Mouse (Mus musculus) midbrain, postnatal 0 days (tissue): ENCODE measurements at regions not wholly inside any gene's neighbourhood (a gene's known extent, or its start where the extent isn't known, plus 50 kb on each side); places are given as distances from the start of the nearest gene placed in this dataset.
A peak's percentile ranks its signal among the peaks of the same experiment; 100 is the strongest.

ENCODE experiments used
- ATAC-seq: fragments of 200-750 bp; cut with Nextera tagmentation; 2 replicates; pipeline ENCODE4 v1.8.0; 2017; ENCODE audit warnings: moderate number of reproducible peaks, mild to moderate bottlenecking, moderate TSS enrichment, moderate library complexity; ENCODE audit not compliant: low FRiP score
- DNase-seq: peaks from one replicate; pipeline ENCODE4 v3.0.0-alpha.2; 2015; ENCODE audit warnings: low spot score
- H3K27ac ChIP-seq: fragments of 300-500 bp; sonication (generic); 2 replicates; pipeline ENCODE4 v1.5.1; 2014; ENCODE audit warnings: low read depth, mild to moderate bottlenecking, low read length, mixed read lengths
- H3K27me3 ChIP-seq: fragments of 300-500 bp; sonication (generic); 2 replicates; pipeline ENCODE4 v1.6.1; 2014; ENCODE audit warnings: low read length, control low read depth, mixed read lengths; ENCODE audit not compliant: insufficient read depth
- H3K36me3 ChIP-seq: fragments of 300-500 bp; sonication (generic); 2 replicates; pipeline ENCODE4 v1.6.1; 2014; ENCODE audit warnings: low read length, control low read depth, mixed read lengths; ENCODE audit not compliant: insufficient read depth
- H3K4me1 ChIP-seq: fragments of 300-500 bp; sonication (generic); 2 replicates; pipeline ENCODE4 v1.6.1; 2014; ENCODE audit warnings: mild to moderate bottlenecking, control low read depth, antibody characterized with exemption, low read length, mixed read lengths; ENCODE audit not compliant: insufficient read depth
- H3K4me2 ChIP-seq: fragments of 300-500 bp; sonication (generic); 2 replicates; pipeline ENCODE4 v1.6.1; 2014; ENCODE audit warnings: low read depth, mild to moderate bottlenecking, low read length, mixed read lengths; ENCODE audit not compliant: poor library complexity, severe bottlenecking
- H3K4me3 ChIP-seq: fragments of 300-500 bp; sonication (generic); 2 replicates; pipeline ENCODE4 v1.5.1; 2014; ENCODE audit warnings: low read depth, mild to moderate bottlenecking, low read length, moderate library complexity
- H3K9ac ChIP-seq: fragments of 300-500 bp; sonication (generic); replicated peaks from 2 replicates; pipeline ENCODE4 v1.6.1; 2014; ENCODE audit warnings: mild to moderate bottlenecking, low read length, moderate library complexity, mixed read lengths; ENCODE audit not compliant: poor library complexity, severe bottlenecking
- H3K9me3 ChIP-seq: fragments of 300-500 bp; sonication (generic); 2 replicates; pipeline ENCODE4 v1.6.1; 2016; ENCODE audit warnings: low read length, control low read depth
- CTCF ChIP-seq: IDR thresholded peaks from 2 replicates; pipeline ENCODE4 v1.5.1; 2016; ENCODE audit warnings: antibody characterized with exemption, mild to moderate bottlenecking
- WGBS: fragments of 180-500 bp; shearing (Covaris S2); extraction: QIAGEN DNeasy Blood & Tissue Kit; methylation state at CpG from one replicate; pipeline ENCODE4 v1.1.7; 2014; 5-methylcytosine and 5-hydroxymethylcytosine counted together

DNA sequence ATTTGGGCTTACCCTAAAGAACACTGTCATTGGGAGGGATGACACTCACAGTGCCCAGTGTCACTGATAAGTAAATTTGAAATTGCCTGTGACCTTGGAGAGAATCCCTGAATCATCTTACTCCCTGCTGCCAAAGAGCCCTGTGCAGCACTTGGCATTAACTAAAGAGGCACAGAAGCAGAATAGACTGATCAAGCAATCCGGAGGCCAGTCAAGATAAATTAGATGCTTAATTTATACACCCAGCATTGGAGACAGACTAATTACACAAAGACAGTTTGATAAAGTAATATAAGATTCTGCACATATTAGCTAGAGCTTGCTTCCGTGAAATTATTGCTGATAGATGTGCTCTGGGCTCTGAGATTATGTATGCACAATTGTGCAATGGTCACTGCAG lies 847.6 kb downstream of the Cdh11 start:
- Histone ChIP-seq H3K9me3 (no peaks in the 10 kb centered on the region), H3K27me3 (no peaks in the 10 kb centered on the region), H3K9ac (no peak overlapping the region), H3K27ac (no peak overlapping the region), H3K4me3 (no peak overlapping the region), H3K4me2 (no peak overlapping the region), H3K4me1 (no peaks in the 10 kb centered on the region), H3K36me3 (no peaks in the 10 kb centered on the region)
- 51% methylated on average over 2 of the region's 2 CpGs for WGBS
- no peak for TF ChIP-seq CTCF
- DNase-seq (peak; percentile 41), ATAC-seq (no peak)

DNA sequence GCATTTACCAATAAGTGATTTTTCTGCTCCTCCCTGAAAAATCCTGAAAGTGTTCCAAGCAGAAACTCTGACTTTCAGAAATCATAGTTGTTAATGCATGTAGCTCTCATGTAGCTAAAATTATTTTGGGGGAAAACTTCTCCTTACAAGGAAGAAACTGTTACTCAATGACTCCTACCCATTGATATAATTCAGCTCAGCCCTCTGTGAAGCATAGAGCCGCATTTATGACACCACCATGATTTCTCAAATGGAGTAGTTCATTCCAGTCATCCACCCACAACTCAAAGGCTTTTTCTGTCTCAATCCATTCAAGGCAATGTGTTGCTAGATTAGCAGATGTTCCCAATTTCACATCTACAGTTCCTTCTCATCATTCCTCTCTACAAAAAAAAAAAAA lies 871.8 kb downstream of the Cdh11 start:
- Histone ChIP-seq H3K4me3 (no peak overlapping the region), H3K4me1 (no peaks in the 10 kb centered on the region), H3K27me3 (no peaks in the 10 kb centered on the region), H3K9ac (no peak overlapping the region), H3K4me2 (no peak overlapping the region), H3K27ac (no peak overlapping the region), H3K36me3 (no peaks in the 10 kb centered on the region), H3K9me3 (no peaks in the 10 kb centered on the region)
- TF ChIP-seq CTCF: no peak
- DNase-seq (no peak), ATAC-seq (no peak)
- WGBS: 96% methylated on average over 1 of the region's 1 CpGs
